Mouse (Mus musculus) heart, embryonic 13.5 days (tissue): ENCODE measurements around the gene Tekt3. TPM values are rescaled to one million over a fixed set of nuclear protein-coding genes. Genes with fewer than 3 reads are reported as not detected.

ENCODE experiments used
- ATAC-seq: fragments of 200-750 bp; cut with Nextera tagmentation; 2 replicates; pipeline ENCODE4 v1.8.0; 2017; ENCODE audit warnings: moderate TSS enrichment; ENCODE audit not compliant: insufficient number of reproducible peaks, low FRiP score, low TSS enrichment; ENCODE audit errors: extremely low read depth
- H3K27ac ChIP-seq: fragments of 300-500 bp; sonication (generic); replicated peaks from 2 replicates; pipeline ENCODE4 v1.5.1; 2015; ENCODE audit warnings: moderate library complexity, mild to moderate bottlenecking, inconsistent platforms
- H3K27me3 ChIP-seq: fragments of 300-500 bp; sonication (generic); replicated peaks from 2 replicates; pipeline ENCODE4 v1.6.1; 2015; ENCODE audit warnings: mild to moderate bottlenecking, inconsistent platforms
- H3K36me3 ChIP-seq: fragments of 300-500 bp; sonication (generic); 2 replicates; pipeline ENCODE4 v1.6.1; 2015; ENCODE audit warnings: mild to moderate bottlenecking, inconsistent platforms
- H3K4me1 ChIP-seq: fragments of 300-500 bp; sonication (generic); 2 replicates; pipeline ENCODE4 v1.6.1; 2015; ENCODE audit warnings: inconsistent platforms
- H3K4me2 ChIP-seq: fragments of 300-500 bp; sonication (generic); 2 replicates; pipeline ENCODE4 v1.6.1; 2015; ENCODE audit warnings: inconsistent platforms, mild to moderate bottlenecking, moderate library complexity
- H3K4me3 ChIP-seq: fragments of 300-500 bp; sonication (generic); 2 replicates; pipeline ENCODE4 v1.5.1; 2015; ENCODE audit warnings: moderate library complexity, mild to moderate bottlenecking, inconsistent platforms
- H3K9ac ChIP-seq: fragments of 300-500 bp; sonication (generic); 2 replicates; pipeline ENCODE4 v1.6.1; 2015; ENCODE audit warnings: inconsistent platforms, mild to moderate bottlenecking, moderate library complexity
- H3K9me3 ChIP-seq: fragments of 300-500 bp; sonication (generic); 2 replicates; pipeline ENCODE4 v1.6.1; 2016; ENCODE audit warnings: inconsistent platforms
- WGBS: fragments of 180-500 bp; shearing (Covaris S2); methylation state at CpG from one replicate; pipeline ENCODE4 v1.1.7; 2015; ENCODE audit warnings: mixed read lengths; 5-methylcytosine and 5-hydroxymethylcytosine counted together
- polyA plus RNA-seq: library from polyadenylated mRNA; unstranded; fragments of >200 nt; fragmentation: Nextera tagmentation; extraction: Ambion mirVana; gene quantifications from 2 replicates; pipeline ENCODE4 v1.2.1, GENCODE M21; 2015

Tekt3 gene
- polyA plus RNA-seq, 1 experiment from 2014 or later = not detected

GRCm38 (mm10) chr11:63134742-63135482, 73.5 kb downstream of the Tekt3 start:
- H3K4me2 ChIP-seq = no peak overlapping the region
- H3K9me3 ChIP-seq = no peaks in the 10 kb centered on the region
- peaks cover 13% of the 10 kb centered on the region; the same call in 1 of the 2 replicates for H3K27me3 ChIP-seq
- 0 out of 2 replicates have a peak overlapping the region, but pooled peaks have one; percentile 11 for H3K9ac ChIP-seq
- ATAC-seq = no peak
- H3K27ac ChIP-seq = no peak overlapping the region; the same call in 1 of the 2 replicates
- no peak overlapping the region for H3K4me3 ChIP-seq
- peaks cover 45% of the 10 kb centered on the region for H3K36me3 ChIP-seq
- H3K4me1 ChIP-seq = peaks cover 61% of the 10 kb centered on the region
- WGBS = 68% methylated on average over 15 of the region's 15 CpGs

GRCm38 (mm10) chr11:63135622-63136021, 74.2 kb downstream of the Tekt3 start:
- no peak overlapping the region for H3K4me3 ChIP-seq
- peaks cover 52% of the 10 kb centered on the region for H3K36me3 ChIP-seq
- WGBS = 3% methylated on average over 8 of the region's 8 CpGs
- H3K27me3 ChIP-seq = peaks cover 6% of the 10 kb centered on the region; the same call in 1 of the 2 replicates
- peak overlapping the region; percentile 54 for H3K9ac ChIP-seq
- peak overlapping the region; percentile 12; the same call in 1 of the 2 replicates for H3K4me2 ChIP-seq
- H3K4me1 ChIP-seq = peaks cover 54% of the 10 kb centered on the region
- H3K27ac ChIP-seq = peak overlapping the region; percentile 46
- no peaks in the 10 kb centered on the region for H3K9me3 ChIP-seq
- 0 out of 2 replicates have a peak, but pooled peaks have one; percentile 4 for ATAC-seq

- no peaks in the 10 kb centered on the region for H3K9me3 ChIP-seq
- no peak for ATAC-seq
- 53% methylated on average over 6 of the region's 6 CpGs for WGBS
- peaks cover 48% of the 10 kb centered on the region for H3K4me1 ChIP-seq
- 0 out of 2 replicates have a peak, but pooled peaks cover 5% of the 10 kb centered on the region for H3K27me3 ChIP-seq
- H3K4me2 ChIP-seq = peak overlapping the region; percentile 12; the same call in 1 of the 2 replicates
- H3K4me3 ChIP-seq = no peak overlapping the region
- H3K9ac ChIP-seq = peak overlapping the region; percentile 54
- peak overlapping the region; percentile 46; the same call in 1 of the 2 replicates for H3K27ac ChIP-seq
- peaks cover 58% of the 10 kb centered on the region for H3K36me3 ChIP-seq
These were observed 74.8 kb downstream of the Tekt3 start for GRCm38 (mm10) chr11:63136205-63136604.

- Histone ChIP-seq H3K9ac (no peak overlapping the region), H3K4me1 (peaks cover 41% of the 10 kb centered on the region), H3K36me3 (peaks cover 64% of the 10 kb centered on the region), H3K4me2 (no peak overlapping the region), H3K27ac (no peak overlapping the region), H3K27me3 (0 out of 2 replicates have a peak, but pooled peaks cover 5% of the 10 kb centered on the region), H3K9me3 (no peaks in the 10 kb centered on the region), H3K4me3 (no peak overlapping the region)
- WGBS = 77% methylated on average over 4 of the region's 4 CpGs
- ATAC-seq = no peak
These were observed 75.5 kb downstream of the Tekt3 start for GRCm38 (mm10) chr11:63136836-63137416.

- Histone ChIP-seq H3K4me1 (peaks cover 46% of the 10 kb centered on the region), H3K27me3 (0 out of 2 replicates have a peak, but pooled peaks cover 5% of the 10 kb centered on the region), H3K4me2 (no peak overlapping the region), H3K4me3 (no peak overlapping the region), H3K9me3 (no peaks in the 10 kb centered on the region), H3K27ac (no peak overlapping the region), H3K9ac (no peak overlapping the region), H3K36me3 (peaks cover 81% of the 10 kb centered on the region)
- 40% methylated on average over 3 of the region's 3 CpGs for WGBS
- ATAC-seq = no peak
These were observed 77.3 kb downstream of the Tekt3 start for GRCm38 (mm10) chr11:63138739-63139138.

- H3K9ac ChIP-seq = no peak overlapping the region
- peaks cover 77% of the 10 kb centered on the region for H3K36me3 ChIP-seq
- no peak overlapping the region for H3K4me3 ChIP-seq
- 81% methylated on average over 5 of the region's 5 CpGs for WGBS
- H3K4me2 ChIP-seq = no peak overlapping the region
- no peak overlapping the region for H3K27ac ChIP-seq
- no peaks in the 10 kb centered on the region for H3K9me3 ChIP-seq
- H3K4me1 ChIP-seq = peaks cover 41% of the 10 kb centered on the region
- no peak for ATAC-seq
- H3K27me3 ChIP-seq = no peaks in the 10 kb centered on the region
These were observed 80.9 kb downstream of the Tekt3 start for GRCm38 (mm10) chr11:63142311-63142710.

- H3K4me1 ChIP-seq = peaks cover 41% of the 10 kb centered on the region
- 77% methylated on average over 4 of the region's 4 CpGs for WGBS
- no peak overlapping the region for H3K4me3 ChIP-seq
- no peaks in the 10 kb centered on the region for H3K27me3 ChIP-seq
- H3K36me3 ChIP-seq = peaks cover 72% of the 10 kb centered on the region
- no peak overlapping the region for H3K4me2 ChIP-seq
- no peak for ATAC-seq
- H3K9ac ChIP-seq = 0 out of 2 replicates have a peak overlapping the region, but pooled peaks have one; percentile 14
- no peak overlapping the region for H3K27ac ChIP-seq
- H3K9me3 ChIP-seq = no peaks in the 10 kb centered on the region
These were observed 81.4 kb downstream of the Tekt3 start for GRCm38 (mm10) chr11:63142816-63143215.

GRCm38 (mm10) chr11:63143486-63143885, 82.0 kb downstream of the Tekt3 start:
- no peak; the same call in 1 of the 2 replicates for ATAC-seq
- Histone ChIP-seq H3K4me1 (peaks cover 41% of the 10 kb centered on the region), H3K9ac (no peak overlapping the region)

More at GRCm38 (mm10) chr11:63143486-63143885, 82.0 kb downstream of the Tekt3 start:
- Histone ChIP-seq H3K36me3 (peaks cover 65% of the 10 kb centered on the region), H3K27me3 (no peaks in the 10 kb centered on the region), H3K4me2 (no peak overlapping the region), H3K9me3 (no peaks in the 10 kb centered on the region), H3K4me3 (no peak overlapping the region), H3K27ac (peak overlapping the region; percentile 46; the same call in 1 of the 2 replicates)
- 46% methylated on average over 8 of the region's 8 CpGs for WGBS

Other genes starting within 250 kb of the Tekt3 start
- gene Trim16, start 241.4 kb upstream of the Tekt3 start, polyA plus RNA-seq = 5.7 and 5.8 TPM in 2 replicates
- 0.13 TPM in 1 of 2 replicates, not detected in the other for gene Fbxw10, start 214.6 kb upstream of the Tekt3 start, polyA plus RNA-seq
- 47.7 and 52.3 TPM in 2 replicates for gene Tvp23b, start 182.2 kb upstream of the Tekt3 start, polyA plus RNA-seq
- not detected in 2 replicates for gene Cdrt4, start 110.5 kb upstream of the Tekt3 start, polyA plus RNA-seq
- 74.1 and 78.4 TPM in 2 replicates for gene Pmp22, start 67.3 kb downstream of the Tekt3 start, polyA plus RNA-seq